Mouse (Mus musculus) limb, embryonic 10.5 days (tissue): ENCODE measurements around the gene Cpt1b. TPM values are rescaled to one million over a fixed set of nuclear protein-coding genes. Genes with fewer than 3 reads are reported as not detected.

ENCODE experiments used
- DNase-seq: peaks from one replicate; pipeline ENCODE4 v3.0.0-alpha.2; 2017; ENCODE audit warnings: low spot score
- H3K27ac ChIP-seq: fragments of 300-500 bp; sonication (generic); 2 replicates; pipeline ENCODE4 v1.5.1; 2016; ENCODE audit warnings: mild to moderate bottlenecking
- H3K27me3 ChIP-seq: fragments of 300-500 bp; sonication (generic); 2 replicates; pipeline ENCODE4 v1.6.1; 2016; ENCODE audit warnings: low read depth, mild to moderate bottlenecking; ENCODE audit not compliant: poor library complexity, severe bottlenecking
- H3K36me3 ChIP-seq: fragments of 300-500 bp; sonication (generic); 2 replicates; pipeline ENCODE4 v1.6.1; 2016; ENCODE audit warnings: mild to moderate bottlenecking, moderate library complexity
- H3K4me1 ChIP-seq: fragments of 300-500 bp; sonication (generic); 2 replicates; pipeline ENCODE4 v1.6.1; 2016
- H3K4me3 ChIP-seq: fragments of 300-500 bp; sonication (generic); 2 replicates; pipeline ENCODE4 v1.5.1; 2016; ENCODE audit warnings: mild to moderate bottlenecking, moderate library complexity
- H3K9me3 ChIP-seq: fragments of 300-500 bp; sonication (generic); replicated peaks from 2 replicates; pipeline ENCODE4 v1.6.1; 2016; ENCODE audit warnings: mild to moderate bottlenecking
- WGBS: fragments of 180-500 bp; shearing (Covaris S2); methylation state at CpG from one replicate; pipeline ENCODE4 v1.1.7; 2016; 5-methylcytosine and 5-hydroxymethylcytosine counted together
- polyA plus RNA-seq: library from polyadenylated mRNA; unstranded; fragments of >200 nt; fragmentation: Nextera tagmentation; extraction: Ambion mirVana; gene quantifications from 2 replicates; pipeline ENCODE4 v1.2.1, GENCODE M21; 2016

The Cpt1b gene
- polyA plus RNA-seq, 1 experiment from 2014 or later: 1.0 TPM

DNA sequence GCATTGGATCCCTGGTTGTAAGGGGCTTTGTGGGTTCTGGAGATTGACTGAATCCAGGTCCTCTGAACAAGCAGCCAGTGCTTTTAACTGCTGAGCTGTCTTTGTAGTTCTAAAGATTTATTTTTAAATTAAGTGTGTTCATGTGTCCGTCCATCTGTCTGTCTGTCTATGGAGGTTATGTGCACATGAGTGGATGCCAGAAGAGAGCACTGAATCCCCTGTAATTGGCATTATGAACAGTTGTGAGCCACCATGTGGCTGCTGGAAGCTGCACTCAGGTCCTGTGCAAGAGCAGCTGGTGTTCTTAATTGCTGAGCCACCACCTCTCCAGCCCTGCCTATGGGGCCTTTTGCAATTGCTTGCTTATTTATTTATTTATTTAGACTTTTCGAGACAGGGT lies 27.5 kb downstream of the Cpt1b start:
- H3K27ac ChIP-seq: no peak overlapping the region
- H3K9me3 ChIP-seq: no peaks in the 10 kb centered on the region
- no peaks in the 10 kb centered on the region for H3K4me1 ChIP-seq
- H3K27me3 ChIP-seq: no peaks in the 10 kb centered on the region
- WGBS: 84% methylated on average over 2 of the region's 2 CpGs
- no peaks in the 10 kb centered on the region for H3K36me3 ChIP-seq
- no peak overlapping the region for H3K4me3 ChIP-seq
- DNase-seq: no peak

DNA sequence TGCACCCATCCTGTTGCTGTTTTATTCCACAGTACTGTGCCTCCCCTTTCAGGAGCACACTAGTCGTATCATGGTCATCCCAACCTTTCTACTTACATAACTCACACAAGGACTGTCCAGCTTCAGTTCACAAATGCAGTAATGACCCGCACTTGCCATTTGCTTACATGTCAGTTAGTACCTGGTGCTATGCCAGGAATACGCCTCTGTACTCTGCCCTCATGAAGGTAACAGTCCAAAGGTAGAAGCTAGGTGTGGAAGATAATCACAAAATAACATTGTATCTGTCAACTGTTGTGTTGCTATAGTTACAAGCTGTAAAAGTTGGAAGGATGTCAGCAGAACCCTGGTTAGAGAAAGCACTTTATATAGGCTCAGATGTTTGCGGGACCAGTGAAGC lies 28.8 kb downstream of the Cpt1b start:
- H3K27me3 ChIP-seq: no peaks in the 10 kb centered on the region
- H3K27ac ChIP-seq: no peak overlapping the region
- no peaks in the 10 kb centered on the region for H3K4me1 ChIP-seq
- 90% methylated on average over 4 of the region's 4 CpGs for WGBS
- H3K9me3 ChIP-seq: no peaks in the 10 kb centered on the region
- no peak overlapping the region for H3K4me3 ChIP-seq
- H3K36me3 ChIP-seq: no peaks in the 10 kb centered on the region
- DNase-seq: no peak

DNA sequence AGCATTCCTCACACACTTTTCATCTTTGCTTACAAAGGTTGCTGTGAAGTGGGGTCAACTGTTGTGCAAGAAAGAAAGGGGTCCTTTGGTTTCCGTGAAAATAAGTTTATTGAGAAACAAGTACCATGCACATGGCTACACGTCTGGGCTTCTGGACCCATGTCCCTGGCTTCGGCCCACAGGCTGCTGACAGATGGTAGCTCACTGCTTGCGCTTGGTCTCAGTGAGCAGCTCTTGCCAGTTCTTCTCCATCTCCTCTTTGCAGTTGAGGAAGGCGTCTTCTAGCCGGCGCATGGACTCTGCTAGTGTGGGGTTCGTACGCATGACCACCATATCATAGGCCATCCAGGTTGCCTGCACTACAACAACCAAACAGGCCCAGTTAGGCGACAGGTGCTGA lies 35.6 kb downstream of the Cpt1b start:
- Histone ChIP-seq H3K36me3 (no peaks in the 10 kb centered on the region), H3K9me3 (no peaks in the 10 kb centered on the region), H3K4me3 (no peak overlapping the region), H3K27ac (no peak overlapping the region), H3K4me1 (no peaks in the 10 kb centered on the region), H3K27me3 (peaks cover 34% of the 10 kb centered on the region)
- WGBS: 90% methylated on average over 10 of the region's 10 CpGs
- DNase-seq: no peak

DNA sequence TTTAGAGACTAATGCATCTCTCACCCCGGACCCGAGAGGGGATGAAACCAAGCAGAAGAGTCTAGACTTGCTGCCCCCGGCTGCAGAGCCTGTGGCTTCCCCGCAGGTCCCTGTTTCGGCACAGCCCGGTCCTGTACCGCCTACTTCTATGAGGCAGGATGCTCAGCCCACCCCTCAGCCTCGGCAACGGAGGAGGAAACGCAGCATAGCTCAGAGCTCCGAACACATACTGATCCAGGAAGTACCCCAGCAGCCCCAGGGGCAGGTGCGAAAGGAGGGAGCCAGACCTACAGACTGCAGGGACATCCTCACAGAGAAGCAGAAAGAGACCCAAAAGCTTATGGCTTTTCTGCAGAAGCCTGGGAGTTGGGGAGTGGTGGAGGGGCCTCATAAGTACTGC lies 38.5 kb downstream of the Cpt1b start:
- Histone ChIP-seq H3K4me1 (no peaks in the 10 kb centered on the region), H3K36me3 (no peaks in the 10 kb centered on the region), H3K4me3 (no peak overlapping the region), H3K9me3 (no peaks in the 10 kb centered on the region), H3K27ac (no peak overlapping the region), H3K27me3 (peaks cover 39% of the 10 kb centered on the region)
- no peak for DNase-seq
- 41% methylated on average over 12 of the region's 12 CpGs for WGBS

DNA sequence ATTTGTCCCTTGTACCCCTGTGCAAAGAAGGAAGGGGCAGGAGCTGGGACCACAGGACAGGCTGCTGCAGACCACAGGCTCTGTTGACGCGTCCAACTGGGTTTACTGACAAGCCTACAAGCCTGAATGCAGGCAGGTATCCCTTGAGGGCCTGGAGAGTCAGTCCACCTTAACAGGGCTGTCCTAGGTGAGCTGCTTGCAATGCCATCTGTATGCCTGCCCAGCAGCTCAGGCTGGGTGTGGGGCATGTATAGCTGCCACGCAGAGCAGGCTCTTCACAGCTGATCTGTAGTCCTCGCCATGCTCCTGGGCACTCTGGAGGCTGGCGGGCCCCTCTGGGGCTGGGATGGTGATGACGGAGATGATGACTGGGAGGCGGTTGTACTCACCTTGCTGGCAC lies 41.0 kb downstream of the Cpt1b start, which contains the start of gene Klhdc7b:
Gene Klhdc7b, plus strand, starts transcription at position 301 of the 400 bp plus-strand sequence.
- 87% methylated on average over 7 of the region's 7 CpGs for WGBS
- Histone ChIP-seq H3K9me3 (no peaks in the 10 kb centered on the region), H3K36me3 (no peaks in the 10 kb centered on the region), H3K27ac (no peak within 1 kb of the TSS), H3K4me1 (no peaks in the 10 kb centered on the region; the same call in 1 of the 2 replicates), H3K27me3 (peaks cover 56% of the 10 kb centered on the region), H3K4me3 (no peak within 1 kb of the TSS)
- no peak for DNase-seq

DNA sequence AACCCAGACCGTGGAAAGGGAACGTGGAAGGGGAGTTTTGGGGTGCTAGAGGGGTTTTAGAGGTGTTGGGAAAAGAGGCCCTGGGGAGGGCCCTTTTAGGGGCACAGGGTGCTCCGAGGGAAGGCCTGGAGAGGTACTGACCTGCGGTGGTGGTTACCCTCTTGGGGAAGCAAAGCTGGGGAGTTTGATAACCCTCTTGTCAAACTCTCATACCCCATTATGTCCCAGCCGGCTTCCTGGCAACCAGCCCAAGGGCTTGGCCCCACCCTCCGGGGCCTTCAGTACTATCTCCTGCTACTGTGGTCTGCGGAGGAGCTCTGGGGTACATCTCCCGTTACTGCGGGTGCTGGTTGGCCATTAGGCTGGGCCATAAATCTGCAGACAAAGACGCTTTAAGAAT lies 46.2 kb downstream of the Cpt1b start:
- no peaks in the 10 kb centered on the region for H3K36me3 ChIP-seq
- H3K4me1 ChIP-seq: peaks cover 39% of the 10 kb centered on the region
- 5% methylated on average over 10 of the region's 10 CpGs for WGBS
- DNase-seq: peak; percentile 41
- H3K27me3 ChIP-seq: peaks cover 62% of the 10 kb centered on the region
- peak overlapping the region; percentile 55 for H3K4me3 ChIP-seq
- peak overlapping the region; percentile 68; the same call in 1 of the 2 replicates for H3K27ac ChIP-seq
- no peaks in the 10 kb centered on the region for H3K9me3 ChIP-seq

DNA sequence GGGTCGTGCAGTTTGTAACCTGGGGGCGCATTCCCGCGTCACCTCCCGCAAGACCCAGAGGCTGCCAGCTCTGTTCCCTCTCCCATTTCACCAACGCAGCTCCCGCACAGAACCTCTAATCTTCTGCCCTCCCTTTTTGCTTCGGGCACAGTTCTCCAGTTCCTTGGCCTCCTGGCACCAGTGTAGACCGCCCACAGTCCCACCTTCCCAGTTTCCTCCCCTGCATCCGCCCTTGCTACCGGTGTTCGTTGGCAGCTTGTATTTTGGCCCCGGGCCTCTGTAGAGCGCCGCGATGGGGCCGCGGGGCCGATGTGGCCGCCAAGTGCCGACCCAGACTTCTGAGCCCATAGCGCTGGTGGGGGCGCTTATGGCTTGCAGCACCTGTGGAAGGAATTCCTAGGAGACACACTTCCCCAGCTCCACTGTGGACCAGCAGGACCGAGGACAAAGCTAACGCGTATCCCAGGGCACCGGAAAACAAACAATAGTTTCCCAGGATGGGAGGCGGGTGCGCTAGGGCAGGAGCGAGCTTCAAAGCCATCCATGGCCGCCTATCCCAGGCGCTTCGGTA lies 46.7 kb downstream of the Cpt1b start, which contains the start of gene Odf3b:
Gene Odf3b, minus strand, starts transcription at position 452 of the 571 bp plus-strand sequence.
- Histone ChIP-seq H3K4me1 (peaks cover 44% of the 10 kb centered on the region), H3K27me3 (peaks cover 62% of the 10 kb centered on the region), H3K4me3 (peak within 1 kb of the TSS; percentile 55), H3K9me3 (no peaks in the 10 kb centered on the region), H3K36me3 (no peaks in the 10 kb centered on the region), H3K27ac (peak within 1 kb of the TSS; percentile 68)
- DNase-seq: peak; percentile 66
- WGBS: under 1% methylated on average over 33 of the region's 33 CpGs

DNA sequence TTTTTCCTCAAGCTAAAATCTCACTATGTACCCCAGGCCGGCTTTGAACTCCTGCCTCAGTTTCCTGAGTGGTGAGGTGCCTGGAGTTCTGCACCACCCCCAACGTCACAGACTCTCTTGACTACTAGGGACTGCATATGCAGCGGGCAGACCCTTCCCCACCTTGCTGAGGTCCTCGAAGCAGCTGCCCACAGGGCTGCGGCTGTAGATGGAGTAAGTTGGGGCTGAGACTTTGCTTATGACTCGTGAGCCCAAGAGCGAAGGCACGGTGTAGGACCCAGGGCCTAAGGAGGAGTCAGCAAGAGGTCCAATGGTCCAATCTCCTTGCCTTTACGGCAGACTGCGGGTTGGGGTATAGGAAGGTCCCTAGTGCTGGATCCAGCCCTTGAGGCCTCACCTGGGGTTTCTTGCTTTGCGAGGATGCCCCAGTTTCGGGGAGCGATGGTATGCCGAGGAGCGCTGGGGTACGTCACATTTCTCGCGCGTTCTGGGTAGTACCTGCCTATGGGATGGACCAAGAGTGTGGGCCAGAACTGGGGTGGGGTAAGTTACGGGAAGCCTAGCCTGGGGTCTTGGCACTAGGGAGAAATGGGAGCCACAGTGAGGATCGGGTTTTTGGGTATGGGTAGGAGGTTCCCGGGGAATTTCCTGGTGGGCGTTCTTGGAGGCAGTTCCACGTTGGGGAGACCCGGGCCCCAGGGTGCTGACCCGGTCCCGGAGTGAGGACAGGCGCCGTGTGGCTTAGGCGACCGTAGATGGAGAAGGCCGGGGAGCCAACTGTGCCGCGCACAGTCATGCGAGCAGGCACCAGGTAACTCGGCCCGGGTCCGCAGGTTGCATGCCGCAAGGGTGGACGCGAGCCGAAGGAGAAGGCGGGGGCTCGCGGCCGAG lies 47.5 kb downstream of the Cpt1b start:
- DNase-seq: peak; percentile 49
- peaks cover 47% of the 10 kb centered on the region for H3K4me1 ChIP-seq
- H3K27ac ChIP-seq: peak overlapping the region; percentile 68; the same call in 1 of the 2 replicates
- H3K27me3 ChIP-seq: peaks cover 62% of the 10 kb centered on the region
- no peaks in the 10 kb centered on the region for H3K36me3 ChIP-seq
- H3K9me3 ChIP-seq: no peaks in the 10 kb centered on the region
- H3K4me3 ChIP-seq: peak overlapping the region; percentile 55
- WGBS: 11% methylated on average over 46 of the region's 46 CpGs

DNA sequence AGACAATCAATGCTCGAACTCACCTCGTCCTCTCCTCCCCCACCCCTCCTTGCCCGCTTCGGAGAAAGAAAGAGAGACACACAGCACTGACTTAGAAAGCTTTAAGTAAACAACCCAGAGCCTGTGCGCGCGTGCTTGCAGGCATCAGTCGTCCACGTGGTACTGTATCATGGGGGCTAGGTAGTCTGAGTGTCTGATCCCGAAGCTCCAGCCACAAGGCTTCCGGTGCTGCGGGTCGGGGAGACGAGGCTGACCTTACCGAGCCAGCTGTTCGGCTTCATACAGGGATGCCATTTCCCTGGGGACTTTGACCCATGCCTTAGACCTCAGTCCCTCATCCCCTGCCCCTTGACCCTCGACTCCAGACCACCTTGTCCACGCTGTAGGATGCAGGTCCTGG lies 48.3 kb downstream of the Cpt1b start:
- 4% methylated on average over 18 of the region's 18 CpGs for WGBS
- peak; percentile 51 for DNase-seq
- H3K27ac ChIP-seq: no peak overlapping the region
- no peaks in the 10 kb centered on the region for H3K9me3 ChIP-seq
- H3K36me3 ChIP-seq: peaks cover 7% of the 10 kb centered on the region
- H3K4me3 ChIP-seq: peak overlapping the region; percentile 26
- H3K4me1 ChIP-seq: peaks cover 55% of the 10 kb centered on the region
- H3K27me3 ChIP-seq: peaks cover 57% of the 10 kb centered on the region

DNA sequence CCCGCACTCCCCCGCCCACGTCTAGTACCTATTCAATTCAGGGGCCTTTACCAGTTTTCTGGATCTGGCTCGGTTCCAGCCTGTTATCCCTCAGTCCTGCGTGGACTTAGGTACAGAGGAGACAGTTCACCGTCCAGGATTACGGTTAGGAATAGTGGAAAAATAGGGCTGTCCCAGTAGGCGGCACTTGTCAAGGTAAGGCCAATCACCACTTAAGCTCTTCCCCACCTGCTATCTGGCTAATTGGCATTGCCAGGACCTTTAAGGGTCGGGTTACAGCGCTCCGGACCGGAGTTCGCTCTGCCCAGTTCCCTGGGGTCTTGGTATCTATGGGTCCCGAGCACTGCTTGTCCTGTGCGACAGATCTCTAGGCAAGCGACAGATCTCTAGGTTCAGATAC lies 48.7 kb downstream of the Cpt1b start, which contains the start of gene Tymp:
Gene Tymp, minus strand, starts transcription at position 83 of the 400 bp plus-strand sequence.
- no peak for DNase-seq
- Histone ChIP-seq H3K27me3 (peaks cover 57% of the 10 kb centered on the region), H3K4me1 (peaks cover 59% of the 10 kb centered on the region), H3K27ac (no peak within 1 kb of the TSS), H3K9me3 (no peaks in the 10 kb centered on the region), H3K36me3 (peaks cover 11% of the 10 kb centered on the region), H3K4me3 (peak within 1 kb of the TSS; percentile 55)
- WGBS: 11% methylated on average over 16 of the region's 16 CpGs

DNA sequence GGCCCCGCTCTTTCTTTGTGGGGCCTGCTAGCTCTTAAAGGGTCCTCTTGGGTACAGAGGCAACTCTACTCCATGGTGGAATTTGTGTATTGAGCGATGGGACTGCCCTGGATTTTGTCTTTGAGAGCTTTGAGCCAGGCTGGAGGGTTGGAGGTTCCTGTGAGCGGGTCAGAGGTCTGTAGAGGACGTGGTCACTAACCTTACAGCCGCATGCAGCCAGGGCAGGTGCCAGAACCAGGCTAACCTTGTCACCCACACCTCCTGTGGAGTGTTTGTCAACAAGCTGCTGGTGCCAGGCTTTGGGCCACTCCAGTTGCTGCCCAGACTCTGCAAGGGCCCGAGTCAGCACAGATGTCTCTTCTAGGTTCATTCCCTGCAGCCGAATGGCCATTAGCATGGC lies 49.6 kb downstream of the Cpt1b start:
- no peak overlapping the region for H3K4me3 ChIP-seq
- peaks cover 20% of the 10 kb centered on the region for H3K36me3 ChIP-seq
- H3K4me1 ChIP-seq: peaks cover 59% of the 10 kb centered on the region
- no peak overlapping the region for H3K27ac ChIP-seq
- peaks cover 54% of the 10 kb centered on the region for H3K27me3 ChIP-seq
- 80% methylated on average over 7 of the region's 7 CpGs for WGBS
- no peak for DNase-seq
- H3K9me3 ChIP-seq: no peaks in the 10 kb centered on the region

DNA sequence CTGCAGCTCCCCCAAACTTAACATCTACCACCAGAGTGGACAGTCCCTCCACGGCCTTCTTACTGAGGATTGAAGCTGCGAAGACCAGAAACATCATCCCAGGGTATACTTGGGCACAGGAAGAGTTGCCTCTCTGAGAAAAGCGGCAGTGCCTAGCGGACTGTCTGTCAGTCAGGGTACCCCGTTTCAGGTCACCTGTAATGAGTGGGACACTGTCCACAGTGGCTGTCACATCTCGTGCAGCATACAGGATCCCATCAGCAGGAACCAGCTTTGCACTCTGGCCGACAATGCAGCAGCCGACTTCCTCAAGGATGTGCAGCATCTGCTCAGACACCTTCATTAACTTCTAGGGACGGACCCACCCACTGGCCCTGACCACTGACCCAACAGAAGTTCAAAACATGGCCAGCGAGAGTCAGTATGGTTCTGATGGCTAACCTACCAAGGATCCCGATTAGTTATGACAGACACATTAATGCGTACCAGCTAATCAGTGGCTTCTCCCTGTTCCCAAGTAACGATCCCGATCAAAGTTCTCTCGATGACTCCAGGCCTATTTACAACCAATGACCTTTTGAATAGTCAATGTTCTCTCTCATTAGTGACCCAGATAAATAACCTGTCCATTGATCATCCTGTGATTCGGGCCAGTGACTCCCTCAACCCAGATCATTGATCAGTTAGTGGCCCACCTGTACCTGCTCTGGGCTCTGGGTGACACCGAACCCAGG lies 50.7 kb downstream of the Cpt1b start:
- H3K36me3 ChIP-seq: peaks cover 30% of the 10 kb centered on the region
- no peaks in the 10 kb centered on the region for H3K9me3 ChIP-seq
- H3K4me1 ChIP-seq: peaks cover 59% of the 10 kb centered on the region
- WGBS: 92% methylated on average over 17 of the region's 17 CpGs
- no peak for DNase-seq
- H3K27ac ChIP-seq: no peak overlapping the region
- peaks cover 43% of the 10 kb centered on the region for H3K27me3 ChIP-seq
- no peak overlapping the region for H3K4me3 ChIP-seq
